Mouse (Mus musculus) skeletal muscle tissue, adult 2 months (tissue): ENCODE data around the gene 1700001L19Rik.

Experiments
- DNase-seq: peaks from one replicate; pipeline ENCODE4 v3.0.0-alpha.2; 2012; ENCODE audit warnings: low read depth, low spot score

1700001L19Rik gene

DNA sequence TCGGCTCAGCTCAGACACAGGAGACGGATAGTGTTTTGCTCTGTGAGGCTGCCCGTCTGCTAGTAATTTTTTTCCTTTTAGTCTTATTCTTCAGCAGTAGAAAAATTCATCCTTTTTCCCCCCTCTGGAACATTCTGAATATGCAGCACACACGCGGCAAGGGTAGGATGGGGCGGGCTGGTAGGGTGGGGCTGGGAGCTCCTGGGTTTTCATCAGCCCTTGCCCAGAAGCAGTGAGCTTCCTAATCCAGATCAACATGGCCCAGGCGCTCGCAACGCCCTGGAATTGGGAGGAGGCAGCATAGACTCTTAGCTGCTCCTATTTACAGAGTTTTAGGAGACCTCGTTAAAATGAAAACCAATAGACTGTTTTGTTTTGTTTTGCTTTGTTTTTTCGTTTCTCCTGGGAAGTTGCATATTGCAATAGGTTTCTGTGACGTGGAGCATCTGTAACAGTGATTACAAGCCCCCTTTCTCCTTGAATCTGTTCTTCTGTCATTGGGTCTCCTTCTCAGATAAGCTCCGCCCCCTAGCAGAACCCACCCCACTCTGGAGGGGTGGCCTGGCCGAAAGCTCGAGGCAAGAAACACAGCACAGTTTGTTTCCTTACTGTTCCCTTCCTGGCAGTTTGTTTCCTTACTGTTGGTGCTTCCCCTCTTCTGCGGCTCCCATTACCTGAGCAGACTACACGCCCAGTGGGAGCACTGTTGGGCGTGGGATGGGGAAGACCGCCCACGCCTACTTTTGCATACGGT is 10.6 kb downstream of the 1700001L19Rik start:
- DNase-seq = peak; percentile 7

DNA sequence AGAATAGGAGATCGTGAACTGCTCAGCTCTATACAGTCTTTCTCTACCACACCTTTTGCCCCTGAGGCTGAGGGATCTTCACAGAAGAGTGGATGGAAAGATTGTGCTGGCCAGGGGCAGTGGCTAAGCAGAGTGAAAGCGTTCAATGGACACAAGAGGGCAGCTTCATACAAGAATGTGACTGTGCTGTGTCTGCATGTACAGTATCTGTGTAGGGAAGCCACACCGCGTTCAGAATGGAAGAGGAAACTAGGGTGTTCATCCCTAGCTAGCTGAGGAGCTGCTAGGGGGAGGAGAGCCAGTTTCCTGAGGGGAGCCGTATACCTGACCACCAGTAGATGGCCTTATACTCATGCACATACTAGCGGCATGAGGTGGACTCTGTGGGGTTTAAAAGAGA is 25.6 kb downstream of the 1700001L19Rik start:
- no peak for DNase-seq

DNA sequence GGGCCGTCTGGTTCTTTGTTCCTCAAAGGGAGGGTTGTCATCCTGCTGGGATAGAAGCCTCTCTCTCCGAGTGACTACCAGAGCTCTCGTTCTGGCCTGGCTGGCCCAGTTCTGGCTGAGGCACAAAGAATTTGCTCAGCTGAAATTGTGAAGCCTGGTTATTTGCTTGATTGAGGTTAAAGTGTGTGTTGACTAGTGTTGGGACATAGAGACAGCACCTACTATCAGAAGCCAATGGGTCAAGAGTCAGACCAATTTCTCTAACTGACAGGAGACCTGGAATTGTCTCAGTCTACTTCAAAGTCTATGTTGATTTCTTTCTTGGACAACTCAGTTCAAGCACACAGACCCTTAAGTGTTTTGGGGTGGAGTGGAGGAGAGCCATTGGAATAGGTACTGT is 29.8 kb downstream of the 1700001L19Rik start:
- DNase-seq = no peak

DNA sequence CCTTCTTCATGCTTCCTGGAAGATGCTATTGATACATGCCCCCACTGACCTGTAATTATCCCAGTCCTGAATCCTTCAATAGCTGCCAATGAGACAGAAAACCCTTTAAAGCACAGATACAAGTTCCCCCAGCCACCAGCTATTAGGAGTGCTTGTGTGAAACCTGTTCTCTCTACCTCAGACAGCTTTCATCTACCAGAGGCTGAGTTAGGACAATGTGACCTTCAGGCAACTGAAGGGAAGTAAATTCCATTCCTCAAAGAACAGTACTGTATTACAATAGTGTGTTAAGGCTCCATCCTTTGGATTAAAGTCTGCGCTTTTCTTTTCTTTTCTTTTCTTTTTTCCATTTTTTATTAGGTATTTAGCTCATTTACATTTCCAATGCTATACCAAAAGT is 45.6 kb downstream of the 1700001L19Rik start:
- DNase-seq = no peak
